Mouse (Mus musculus): ENCODE measurements around the gene Nup210. TPM values are rescaled to one million over a fixed set of nuclear protein-coding genes. Genes with fewer than 3 reads are reported as not detected.

Gene Nup210
- total and polyA plus RNA-seq, 2 experiments from 2014 or later = 17.2 to 67.8 TPM

DNA sequence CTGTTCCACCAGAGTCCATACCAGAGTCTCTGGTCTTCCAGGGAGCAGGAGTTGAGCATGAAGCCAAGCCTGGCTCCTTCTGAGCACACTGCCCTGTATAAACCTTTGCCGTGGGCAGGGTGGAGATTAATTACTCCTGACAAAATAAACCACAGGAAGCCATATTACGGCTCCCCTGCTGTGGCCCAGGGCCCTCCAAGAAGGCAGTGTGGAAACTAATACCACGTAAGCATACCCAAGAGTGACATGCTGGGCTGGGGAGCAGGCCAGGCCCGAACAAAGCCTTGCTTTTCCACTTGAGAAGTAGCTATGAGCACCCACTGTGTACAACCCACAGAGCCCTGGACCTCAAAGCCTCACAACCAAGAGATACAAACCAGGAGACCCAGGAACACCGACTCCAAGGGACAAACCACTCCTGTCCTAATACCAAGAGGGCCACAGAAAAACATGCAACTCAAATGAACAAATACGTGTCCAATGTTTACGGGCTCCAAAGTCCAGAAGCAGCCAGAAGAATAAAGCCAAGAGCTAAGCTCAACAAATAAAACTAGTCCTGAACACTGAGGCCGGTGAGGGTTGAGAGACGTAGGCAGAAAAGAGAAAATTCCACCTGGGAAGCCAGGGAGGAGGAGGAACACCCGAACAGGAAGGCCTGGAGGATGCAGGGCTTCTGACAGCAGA is 24.3 kb downstream of the Nup210 start:
- Histone ChIP-seq H3K27ac (ENCODE audit: low read depth, low read length) (no peak overlapping the region), H3K27me3 (ENCODE audit: insufficient read depth, low read length) (no peaks in the 10 kb centered on the region), H3K4me3 (ENCODE audit: low read depth, low read length) (no peak overlapping the region), H3K36me3 (ENCODE audit: insufficient read depth, low read length) (peaks cover 41% of the 10 kb centered on the region), H3K4me1 (ENCODE audit: insufficient read depth, low read length) (no peaks in the 10 kb centered on the region), H3K9me3 (ENCODE audit: low read length) (no peaks in the 10 kb centered on the region), H3K4me2 (ENCODE audit: low read depth, low read length, poor library complexity, severe bottlenecking) (no peak overlapping the region), H3K9ac (replicated peaks; ENCODE audit: low read length, poor library complexity, severe bottlenecking) (no peak overlapping the region)
- WGBS = 75% methylated on average over 10 of the region's 10 CpGs
- DNase-seq (ENCODE audit: low spot score) = no peak
- no peak for TF ChIP-seq CTCF (IDR thresholded peaks at IDR 0.05)
- ATAC-seq (ENCODE audit: low FRiP score) = no peak

DNA sequence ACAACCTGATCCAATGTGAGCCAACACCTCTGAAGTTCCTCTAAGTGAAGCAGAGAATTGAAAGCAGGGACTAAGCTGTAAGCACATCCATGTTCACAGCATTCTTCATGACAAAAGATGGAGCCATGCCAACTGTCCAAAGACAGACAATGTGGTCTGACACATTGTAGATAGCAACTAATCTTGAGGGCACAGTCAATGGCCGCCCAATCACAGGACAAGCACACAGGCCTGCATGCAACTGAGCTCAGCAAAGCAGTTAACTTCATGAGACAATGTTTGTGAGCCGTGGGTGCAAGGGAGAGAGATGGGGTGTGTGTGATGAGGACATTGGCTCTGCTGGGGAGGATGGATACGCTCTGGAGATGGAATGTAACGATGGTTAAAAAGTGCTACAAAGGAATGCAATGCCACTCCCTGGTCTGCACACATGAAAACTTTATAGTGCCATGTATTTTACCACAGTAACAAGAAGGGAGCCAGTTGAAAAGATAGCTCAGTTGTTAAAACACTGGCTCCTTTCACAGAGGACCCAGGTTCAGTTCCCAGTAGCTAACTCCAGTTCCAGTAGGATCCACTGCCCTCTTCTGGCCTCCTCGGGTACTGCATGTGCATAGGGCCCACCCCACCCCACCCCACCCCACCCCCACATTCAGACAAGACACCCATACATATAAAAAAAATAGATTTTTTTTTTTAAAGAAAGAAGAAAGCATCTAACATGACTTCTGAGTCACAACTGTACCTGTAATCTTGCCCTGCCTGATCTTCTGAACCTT is 31.3 kb downstream of the Nup210 start:
- no peaks in the 10 kb centered on the region for H3K9me3 ChIP-seq (ENCODE audit: low read length)
- no peak overlapping the region for H3K9ac ChIP-seq (replicated peaks; ENCODE audit: low read length, poor library complexity, severe bottlenecking)
- ATAC-seq (ENCODE audit: low FRiP score) = no peak
- no peak overlapping the region for H3K27ac ChIP-seq (ENCODE audit: low read depth, low read length)
- 77% methylated on average over 5 of the region's 5 CpGs for WGBS
- TF ChIP-seq CTCF (IDR thresholded peaks at IDR 0.05) = peak; percentile 33
- H3K4me1 ChIP-seq (ENCODE audit: insufficient read depth, low read length) = no peaks in the 10 kb centered on the region
- no peaks in the 10 kb centered on the region for H3K27me3 ChIP-seq (ENCODE audit: insufficient read depth, low read length)
- no peak for DNase-seq (ENCODE audit: low spot score)
- H3K4me3 ChIP-seq (ENCODE audit: low read depth, low read length) = no peak overlapping the region
- peaks cover 26% of the 10 kb centered on the region for H3K36me3 ChIP-seq (ENCODE audit: insufficient read depth, low read length)
- H3K4me2 ChIP-seq (ENCODE audit: low read depth, low read length, poor library complexity, severe bottlenecking) = no peak overlapping the region

DNA sequence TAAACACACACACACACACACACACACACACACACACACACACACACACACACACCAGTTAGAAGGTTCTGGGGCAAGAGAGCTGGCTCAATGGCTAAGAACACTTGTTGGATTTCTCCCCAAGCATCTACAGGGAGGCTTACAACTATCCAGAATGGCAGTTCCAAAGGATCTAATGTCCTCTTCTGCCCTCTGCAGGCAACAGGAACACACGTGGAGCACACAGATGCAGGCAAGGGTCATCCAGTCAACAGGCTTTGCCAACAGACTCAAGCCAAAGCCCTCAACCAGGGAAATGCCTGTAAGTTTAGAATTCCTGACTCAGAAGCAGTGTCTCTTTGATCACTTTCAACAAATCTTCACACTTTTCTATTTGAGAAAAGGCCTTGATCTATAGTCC is 36.6 kb downstream of the Nup210 start:
- H3K9me3 ChIP-seq (ENCODE audit: low read length) = no peaks in the 10 kb centered on the region
- no peak overlapping the region for H3K9ac ChIP-seq (replicated peaks; ENCODE audit: low read length, poor library complexity, severe bottlenecking)
- no peak overlapping the region for H3K4me3 ChIP-seq (ENCODE audit: low read depth, low read length)
- H3K4me2 ChIP-seq (ENCODE audit: low read depth, low read length, poor library complexity, severe bottlenecking) = no peak overlapping the region
- peak; percentile 55 for TF ChIP-seq CTCF (IDR thresholded peaks at IDR 0.05)
- no peaks in the 10 kb centered on the region for H3K4me1 ChIP-seq (ENCODE audit: insufficient read depth, low read length)
- WGBS = 29% methylated on average over 1 of the region's 1 CpGs
- no peak overlapping the region for H3K27ac ChIP-seq (ENCODE audit: low read depth, low read length)
- DNase-seq (ENCODE audit: low spot score) = peak; percentile 35
- ATAC-seq (ENCODE audit: low FRiP score) = no peak
- peaks cover 25% of the 10 kb centered on the region for H3K36me3 ChIP-seq (ENCODE audit: insufficient read depth, low read length)
- H3K27me3 ChIP-seq (ENCODE audit: insufficient read depth, low read length) = no peaks in the 10 kb centered on the region

DNA sequence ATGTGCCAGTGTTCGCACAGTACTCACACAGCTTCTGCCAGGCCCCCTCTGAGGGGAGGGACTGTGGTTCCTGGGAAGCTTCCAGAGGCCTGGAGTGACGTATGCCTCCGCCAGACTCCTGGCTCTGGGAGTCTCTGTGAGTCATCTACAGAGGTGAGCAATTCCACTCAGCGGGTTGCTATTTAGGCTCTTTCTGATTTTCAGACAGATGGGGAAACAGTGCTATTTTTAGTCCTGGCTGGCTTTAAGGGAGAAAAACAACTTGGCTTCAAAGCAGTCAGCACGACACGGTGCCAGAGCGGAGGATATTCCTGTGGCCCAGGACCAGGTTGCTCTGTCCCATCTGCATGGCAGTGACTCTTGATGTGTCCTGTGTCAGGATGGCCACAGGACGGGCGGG is 40.4 kb downstream of the Nup210 start:
- Histone ChIP-seq H3K9me3 (ENCODE audit: low read length) (no peaks in the 10 kb centered on the region), H3K27me3 (ENCODE audit: insufficient read depth, low read length) (no peaks in the 10 kb centered on the region), H3K4me2 (ENCODE audit: low read depth, low read length, poor library complexity, severe bottlenecking) (no peak overlapping the region), H3K4me1 (ENCODE audit: insufficient read depth, low read length) (no peaks in the 10 kb centered on the region), H3K9ac (replicated peaks; ENCODE audit: low read length, poor library complexity, severe bottlenecking) (no peak overlapping the region), H3K4me3 (ENCODE audit: low read depth, low read length) (no peak overlapping the region), H3K36me3 (ENCODE audit: insufficient read depth, low read length) (peaks cover 49% of the 10 kb centered on the region), H3K27ac (ENCODE audit: low read depth, low read length) (no peak overlapping the region)
- no peak for ATAC-seq (ENCODE audit: low FRiP score)
- TF ChIP-seq CTCF (IDR thresholded peaks at IDR 0.05) = no peak
- peak; percentile 50 for DNase-seq (ENCODE audit: low spot score)
- WGBS = 75% methylated on average over 9 of the region's 9 CpGs

DNA sequence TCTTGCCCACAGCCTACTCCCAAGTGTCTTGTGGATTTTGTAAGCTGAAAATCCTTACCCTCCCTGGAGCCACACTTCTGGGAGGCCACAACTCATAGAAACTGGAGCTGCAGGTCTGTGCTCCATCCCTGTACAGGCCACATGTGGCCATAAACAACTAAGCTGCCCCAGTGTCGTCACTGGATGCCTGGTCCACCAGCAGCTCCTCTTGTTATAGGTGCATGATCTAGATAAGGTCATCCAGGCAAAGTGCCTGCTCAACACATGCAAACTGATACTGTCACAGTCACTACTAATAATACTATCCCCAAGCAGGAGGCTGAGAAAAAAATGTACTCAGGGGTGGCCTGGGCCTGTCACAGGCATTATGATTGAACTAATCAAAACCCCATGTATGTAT is 48.1 kb downstream of the Nup210 start:
- ATAC-seq (ENCODE audit: low FRiP score) = no peak

DNA sequence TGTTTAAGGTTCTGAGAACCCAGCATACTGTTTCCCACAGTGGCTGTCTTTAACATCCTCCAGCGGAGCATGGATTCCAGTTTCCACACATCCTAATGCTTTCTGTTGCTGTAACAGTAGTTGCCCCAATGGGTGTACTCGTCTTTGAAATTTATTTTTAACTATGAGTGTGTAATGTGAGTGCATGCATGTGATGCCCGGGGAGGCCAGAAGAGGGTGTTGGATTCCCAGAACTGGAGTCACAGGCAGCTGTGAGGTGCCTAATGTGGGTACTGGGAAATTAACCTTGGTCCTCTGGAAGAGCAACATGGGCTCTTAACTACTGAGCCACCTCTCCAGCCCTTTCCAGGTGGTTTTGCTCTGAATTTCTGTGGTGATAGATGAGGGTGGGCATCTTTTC is 49.6 kb downstream of the Nup210 start:
- WGBS = 95% methylated on average over 3 of the region's 3 CpGs
- H3K27me3 ChIP-seq (ENCODE audit: insufficient read depth, low read length) = no peaks in the 10 kb centered on the region
- TF ChIP-seq CTCF (IDR thresholded peaks at IDR 0.05) = no peak
- no peaks in the 10 kb centered on the region for H3K9me3 ChIP-seq (ENCODE audit: low read length)
- H3K4me1 ChIP-seq (ENCODE audit: insufficient read depth, low read length) = no peaks in the 10 kb centered on the region
- no peak overlapping the region for H3K4me2 ChIP-seq (ENCODE audit: low read depth, low read length, poor library complexity, severe bottlenecking)
- no peak overlapping the region for H3K4me3 ChIP-seq (ENCODE audit: low read depth, low read length)
- ATAC-seq (ENCODE audit: low FRiP score) = no peak
- H3K27ac ChIP-seq (ENCODE audit: low read depth, low read length) = no peak overlapping the region
- DNase-seq (ENCODE audit: low spot score) = no peak
- H3K36me3 ChIP-seq (ENCODE audit: insufficient read depth, low read length) = peaks cover 43% of the 10 kb centered on the region
- H3K9ac ChIP-seq (replicated peaks; ENCODE audit: low read length, poor library complexity, severe bottlenecking) = no peak overlapping the region

More for the DNA sequence above, 48.1 kb downstream of the Nup210 start:
- Histone ChIP-seq H3K4me1 (ENCODE audit: insufficient read depth, low read length) (no peaks in the 10 kb centered on the region), H3K4me2 (ENCODE audit: low read depth, low read length, poor library complexity, severe bottlenecking) (no peak overlapping the region), H3K36me3 (ENCODE audit: insufficient read depth, low read length) (peaks cover 51% of the 10 kb centered on the region), H3K4me3 (ENCODE audit: low read depth, low read length) (no peak overlapping the region), H3K9ac (replicated peaks; ENCODE audit: low read length, poor library complexity, severe bottlenecking) (no peak overlapping the region), H3K27me3 (ENCODE audit: insufficient read depth, low read length) (no peaks in the 10 kb centered on the region), H3K9me3 (ENCODE audit: low read length) (no peaks in the 10 kb centered on the region), H3K27ac (ENCODE audit: low read depth, low read length) (no peak overlapping the region)
- no peak for DNase-seq (ENCODE audit: low spot score)
- TF ChIP-seq CTCF (IDR thresholded peaks at IDR 0.05) = no peak
- WGBS = 88% methylated on average over 1 of the region's 1 CpGs
